Mouse (Mus musculus) forebrain, embryonic 12.5 days (tissue): ENCODE measurements around the gene Cyp51. TPM values are rescaled to one million over a fixed set of nuclear protein-coding genes. Genes with fewer than 3 reads are reported as not detected.
"Not testable (repeated sequence)": the region's sequence is repeated elsewhere in the genome, so short reads cannot be mapped to it uniquely, and the experiment has no call there.

Experiments used
- ATAC-seq: fragments of 200-750 bp; cut with Nextera tagmentation; 2 replicates; pipeline ENCODE4 v1.8.0; 2017; ENCODE audit warnings: moderate TSS enrichment; ENCODE audit not compliant: low FRiP score
- H3K27ac ChIP-seq: fragments of 300-500 bp; sonication (generic); 2 replicates; pipeline ENCODE4 v1.5.1; 2016; ENCODE audit warnings: mild to moderate bottlenecking
- H3K27me3 ChIP-seq: fragments of 300-500 bp; sonication (generic); 2 replicates; pipeline ENCODE4 v1.6.1; 2016; ENCODE audit warnings: mild to moderate bottlenecking
- H3K36me3 ChIP-seq: fragments of 300-500 bp; sonication (generic); replicated peaks from 2 replicates; pipeline ENCODE4 v1.6.1; 2016; ENCODE audit warnings: mild to moderate bottlenecking
- H3K4me1 ChIP-seq: fragments of 300-500 bp; sonication (generic); 2 replicates; pipeline ENCODE4 v1.6.1; 2016
- H3K4me2 ChIP-seq: fragments of 300-500 bp; sonication (generic); 2 replicates; pipeline ENCODE4 v1.6.1; 2016; ENCODE audit warnings: mild to moderate bottlenecking, moderate library complexity
- H3K4me3 ChIP-seq: fragments of 300-500 bp; sonication (generic); replicated peaks from 2 replicates; pipeline ENCODE4 v1.5.1; 2016; ENCODE audit warnings: mild to moderate bottlenecking
- H3K9ac ChIP-seq: fragments of 300-500 bp; sonication (generic); 2 replicates; pipeline ENCODE4 v1.6.1; 2016; ENCODE audit warnings: mild to moderate bottlenecking
- H3K9me3 ChIP-seq: fragments of 300-500 bp; sonication (generic); 2 replicates; pipeline ENCODE4 v1.6.1; 2016
- WGBS: fragments of 180-500 bp; shearing (Covaris S2); methylation state at CpG from one replicate; pipeline ENCODE4 v1.1.7; 2016; 5-methylcytosine and 5-hydroxymethylcytosine counted together
- polyA plus RNA-seq: library from polyadenylated mRNA; unstranded; fragments of >200 nt; fragmentation: Nextera tagmentation; extraction: Ambion mirVana; gene quantifications from 2 replicates; pipeline ENCODE4 v1.2.1, GENCODE M21; 2016

The Cyp51 gene
- polyA plus RNA-seq, result 147 and 150 TPM in 2 replicates

GRCm38 (mm10) chr5:4104341-4105040, at the start of gene Cyp51:
Gene Cyp51, minus strand, starts transcription at chr5:4104746.
- H3K4me2 ChIP-seq, result peak within 1 kb of the TSS; percentile 59
- ATAC-seq, result peak; percentile 97
- H3K9ac ChIP-seq, result peak within 1 kb of the TSS; percentile 92
- H3K27me3 ChIP-seq, result no peaks in the 10 kb centered on the region
- H3K9me3 ChIP-seq, result no peaks in the 10 kb centered on the region
- peak within 1 kb of the TSS; percentile 99 for H3K27ac ChIP-seq
- WGBS, result under 1% methylated on average over 58 of the region's 59 CpGs
- peaks cover 7% of the 10 kb centered on the region for H3K4me1 ChIP-seq
- peak within 1 kb of the TSS; percentile 94 for H3K4me3 ChIP-seq
- H3K36me3 ChIP-seq, result peaks cover 30% of the 10 kb centered on the region

GRCm38 (mm10) chr5:4112570-4113098, 8.1 kb upstream of the Cyp51 start:
- no peak for ATAC-seq
- Histone ChIP-seq H3K9ac (no peak overlapping the region), H3K36me3 (no peaks in the 10 kb centered on the region), H3K4me3 (no peak overlapping the region), H3K4me1 (no peaks in the 10 kb centered on the region), H3K27me3 (no peaks in the 10 kb centered on the region), H3K4me2 (no peak overlapping the region), H3K27ac (no peak overlapping the region), H3K9me3 (no peaks in the 10 kb centered on the region)
- 96% methylated on average over 5 of the region's 5 CpGs for WGBS

- not testable (repeated sequence) for H3K4me3 ChIP-seq, H3K27me3 ChIP-seq, ATAC-seq, H3K36me3 ChIP-seq, H3K9ac ChIP-seq, H3K4me2 ChIP-seq, H3K9me3 ChIP-seq, H3K4me1 ChIP-seq, H3K27ac ChIP-seq
- 48% methylated on average over 7 of the region's 7 CpGs for WGBS
These were observed 2.5 kb upstream of the Cyp51 start for GRCm38 (mm10) chr5:4107056-4107455.

- Histone ChIP-seq H3K4me2 (no peak overlapping the region), H3K4me1 (peaks cover 7% of the 10 kb centered on the region), H3K27ac (no peak overlapping the region), H3K27me3 (no peaks in the 10 kb centered on the region), H3K9ac (no peak overlapping the region), H3K9me3 (no peaks in the 10 kb centered on the region), H3K4me3 (no peak overlapping the region), H3K36me3 (peaks cover 20% of the 10 kb centered on the region)
- ATAC-seq, result no peak
- 91% methylated on average over 2 of the region's 2 CpGs for WGBS
These were observed 1.2 kb upstream of the Cyp51 start for GRCm38 (mm10) chr5:4105651-4106186.

- Histone ChIP-seq H3K4me1 (peaks cover 7% of the 10 kb centered on the region), H3K36me3 (peaks cover 37% of the 10 kb centered on the region), H3K27ac (peak overlapping the region; percentile 99), H3K9ac (peak overlapping the region; percentile 92), H3K4me3 (peak overlapping the region; percentile 94), H3K27me3 (no peaks in the 10 kb centered on the region), H3K9me3 (no peaks in the 10 kb centered on the region), H3K4me2 (peak overlapping the region; percentile 59)
- peak; percentile 58 for ATAC-seq
- under 1% methylated on average over 41 of the region's 41 CpGs for WGBS
These were observed 763 bp downstream of the Cyp51 start for GRCm38 (mm10) chr5:4103626-4104340.

GRCm38 (mm10) chr5:4101770-4102169, 2.8 kb downstream of the Cyp51 start:
- Histone ChIP-seq H3K4me1 (peaks cover 7% of the 10 kb centered on the region), H3K27me3 (no peaks in the 10 kb centered on the region), H3K9me3 (no peaks in the 10 kb centered on the region), H3K4me3 (no peak overlapping the region), H3K4me2 (no peak overlapping the region), H3K27ac (no peak overlapping the region), H3K9ac (no peak overlapping the region), H3K36me3 (peaks cover 50% of the 10 kb centered on the region)
- ATAC-seq, result no peak
- 95% methylated on average over 2 of the region's 2 CpGs for WGBS

GRCm38 (mm10) chr5:4101031-4101430, 3.5 kb downstream of the Cyp51 start:
- Histone ChIP-seq H3K27me3 (no peaks in the 10 kb centered on the region), H3K9me3 (no peaks in the 10 kb centered on the region), H3K9ac (no peak overlapping the region), H3K4me3 (no peak overlapping the region), H3K4me1 (peaks cover 7% of the 10 kb centered on the region), H3K36me3 (peaks cover 50% of the 10 kb centered on the region), H3K27ac (no peak overlapping the region), H3K4me2 (no peak overlapping the region)
- ATAC-seq, result no peak
- WGBS, result 97% methylated on average over 4 of the region's 4 CpGs

- no peak for ATAC-seq
- Histone ChIP-seq H3K4me1 (no peaks in the 10 kb centered on the region), H3K9ac (no peak overlapping the region)
These were observed 10.1 kb downstream of the Cyp51 start for GRCm38 (mm10) chr5:4094471-4094870.

GRCm38 (mm10) chr5:4088190-4088589, 16.4 kb downstream of the Cyp51 start:
- peaks cover 91% of the 10 kb centered on the region for H3K36me3 ChIP-seq
- no peak for ATAC-seq
- no peak overlapping the region for H3K27ac ChIP-seq
- no peaks in the 10 kb centered on the region for H3K9me3 ChIP-seq
- 89% methylated on average over 5 of the region's 5 CpGs for WGBS
- H3K4me2 ChIP-seq, result no peak overlapping the region
- H3K4me1 ChIP-seq, result 0 out of 2 replicates have a peak, but pooled peaks cover 3% of the 10 kb centered on the region
- H3K27me3 ChIP-seq, result no peaks in the 10 kb centered on the region
- no peak overlapping the region for H3K9ac ChIP-seq
- H3K4me3 ChIP-seq, result no peak overlapping the region

More at GRCm38 (mm10) chr5:4094471-4094870, 10.1 kb downstream of the Cyp51 start:
- 95% methylated on average over 5 of the region's 5 CpGs for WGBS
- no peak overlapping the region for H3K4me2 ChIP-seq
- no peak overlapping the region for H3K4me3 ChIP-seq
- no peak overlapping the region for H3K27ac ChIP-seq
- H3K36me3 ChIP-seq, result peaks cover 71% of the 10 kb centered on the region
- no peaks in the 10 kb centered on the region for H3K27me3 ChIP-seq
- no peaks in the 10 kb centered on the region for H3K9me3 ChIP-seq

- Histone ChIP-seq H3K9ac (no peak overlapping the region), H3K27ac (no peak overlapping the region), H3K4me3 (no peak overlapping the region), H3K27me3 (no peaks in the 10 kb centered on the region), H3K9me3 (no peaks in the 10 kb centered on the region), H3K4me2 (no peak overlapping the region), H3K36me3 (peaks cover 91% of the 10 kb centered on the region), H3K4me1 (0 out of 2 replicates have a peak, but pooled peaks cover 3% of the 10 kb centered on the region)
- WGBS, result 86% methylated on average over 4 of the region's 4 CpGs
- no peak for ATAC-seq
These were observed 18.2 kb downstream of the Cyp51 start for GRCm38 (mm10) chr5:4086309-4086708.

- Histone ChIP-seq H3K27me3 (no peaks in the 10 kb centered on the region), H3K4me3 (no peak overlapping the region), H3K4me1 (0 out of 2 replicates have a peak, but pooled peaks cover 3% of the 10 kb centered on the region), H3K9me3 (no peaks in the 10 kb centered on the region), H3K27ac (no peak overlapping the region), H3K9ac (no peak overlapping the region), H3K36me3 (peaks cover 92% of the 10 kb centered on the region), H3K4me2 (no peak overlapping the region)
- 93% methylated on average over 7 of the region's 7 CpGs for WGBS
- no peak for ATAC-seq
These were observed 19.6 kb downstream of the Cyp51 start for GRCm38 (mm10) chr5:4084948-4085347.

- ATAC-seq, result no peak
- Histone ChIP-seq H3K27ac (no peak overlapping the region), H3K4me2 (no peak overlapping the region), H3K4me1 (no peaks in the 10 kb centered on the region), H3K9ac (no peak overlapping the region), H3K4me3 (no peak overlapping the region), H3K27me3 (no peaks in the 10 kb centered on the region), H3K36me3 (peaks cover 86% of the 10 kb centered on the region), H3K9me3 (no peaks in the 10 kb centered on the region)
- WGBS, result 93% methylated on average over 2 of the region's 2 CpGs
These were observed 23.0 kb downstream of the Cyp51 start for GRCm38 (mm10) chr5:4081513-4081912.
